ENCODE assay signal across 17 mouse cellular contexts in the genomic region with DNA sequence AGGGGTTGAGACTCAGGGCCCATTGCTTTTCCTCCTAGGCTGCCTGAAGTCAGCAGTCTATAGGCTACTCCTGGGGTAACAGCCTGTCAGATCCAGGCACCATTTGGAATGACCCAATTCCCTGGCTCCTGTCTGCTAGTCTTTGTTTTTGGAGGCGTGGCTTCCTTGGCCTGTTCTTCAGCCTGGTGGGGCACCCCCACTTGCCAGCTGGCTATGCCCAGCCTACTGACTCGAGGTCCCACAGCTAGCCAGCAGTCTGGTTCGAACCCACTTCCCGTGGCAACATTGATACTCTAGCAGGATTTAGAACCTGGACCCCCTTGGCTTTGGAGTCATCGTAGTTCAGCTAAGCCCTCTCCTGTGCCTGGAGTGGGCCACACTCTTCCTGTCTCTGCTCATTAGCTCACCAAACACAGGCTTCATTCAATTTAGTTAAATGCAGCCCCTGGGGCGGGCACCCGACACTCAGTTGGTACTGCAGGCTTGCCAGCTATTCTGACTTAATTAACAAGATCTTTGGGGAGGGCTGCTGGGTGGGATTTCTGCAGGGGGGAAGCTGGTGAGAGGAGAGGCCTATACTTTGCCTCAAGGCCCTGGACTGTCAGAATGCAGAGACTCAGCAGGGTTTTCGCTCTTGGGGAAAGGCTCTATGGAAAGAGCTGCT.
DNase-seq lines count a peak whose midpoint lies in the region; ATAC-seq and TF ChIP-seq lines count a peak whose summit lies in the region.
"Had no signal": no experiment of that assay in that cellular context is flagged by ENCODE, and none has a peak within 500 bp of the region (broad histone marks: within the 10 kb centered on the region; RNA-seq: fewer than 3 reads in every experiment).

No protein-coding gene starts in this region.

- no peak overlapping the region for H3K4me2 ChIP-seq in neural tube, embryonic 13.5 days
- H3K4me2 ChIP-seq in forebrain, embryonic 14.5 days (ENCODE audit: low read length), result no peak overlapping the region
- no peak overlapping the region for H3K4me2 ChIP-seq in stomach, postnatal 0 days (replicated peaks; ENCODE audit: low read depth)
- H3K4me2 ChIP-seq: heart, embryonic 13.5 days; lung, embryonic 14.5 days had no signal

- H3K27ac ChIP-seq in neural tube, embryonic 13.5 days (replicated peaks), result no peak overlapping the region; the same call in 1 of the 2 replicates
- no peak overlapping the region for H3K27ac ChIP-seq in cerebellum, adult 2 months (ENCODE audit: insufficient read depth, low read length)
- no peak overlapping the region for H3K27ac ChIP-seq in forebrain, embryonic 14.5 days (ENCODE audit: low read depth, low read length)
- H3K27ac ChIP-seq in stomach, postnatal 0 days (replicated peaks), result no peak overlapping the region
- H3K27ac ChIP-seq: heart, embryonic 13.5 days had no signal

- no peak for TF ChIP-seq EP300 in stomach, postnatal 0 days (optimal IDR thresholded peaks at IDR 0.05)

- DNase-seq in neural tube, embryonic 10.5 days (ENCODE audit: extremely low spot score, low spot score), result no peak
- DNase-seq in cerebellum, adult 2 months, result peak; percentile 67 to 85
- peak; percentile 86 for DNase-seq in forebrain, embryonic 14.5 days (ENCODE audit: low spot score)
- DNase-seq in stomach, postnatal 0 days (ENCODE audit: low spot score), result no peak
- no peak for DNase-seq in gastrocnemius, adult 8-10 months (ENCODE audit: low spot score in 2 of 2)
- no peak for DNase-seq in ovary, postnatal 10 days (ENCODE audit: low spot score)
- DNase-seq: adrenal gland, adult 2 months; gastrocnemius, postnatal 14 days; kidney, adult 11 months; kidney, postnatal 36 days; liver; lung, embryonic 14.5 days; right cerebral cortex, postnatal 4 days; thymus, postnatal 25 days had no signal

- whole genome bisulfite sequencing in neural tube, embryonic 13.5 days, result 62% methylated on average over 8 of the region's 8 CpGs
- WGBS in cerebellum, adult 2 months, result 38% methylated on average over 8 of the region's 8 CpGs
- WGBS in forebrain, embryonic 14.5 days, result 16% methylated on average over 8 of the region's 8 CpGs
- WGBS in stomach, postnatal 0 days, result 78% methylated on average over 8 of the region's 8 CpGs

- H3K36me3 ChIP-seq in neural tube, embryonic 13.5 days, result no peaks in the 10 kb centered on the region
- H3K36me3 ChIP-seq in forebrain, embryonic 14.5 days (ENCODE audit: control insufficient read depth, insufficient read depth, low read length), result no peaks in the 10 kb centered on the region
- no peaks in the 10 kb centered on the region for H3K36me3 ChIP-seq in stomach, postnatal 0 days (ENCODE audit: control insufficient read depth, insufficient read depth, low read length)
- H3K36me3 ChIP-seq: heart, embryonic 13.5 days had no signal

- H3K9ac ChIP-seq in neural tube, embryonic 13.5 days, result no peak overlapping the region
- H3K9ac ChIP-seq in forebrain, embryonic 14.5 days (ENCODE audit: low read length), result no peak overlapping the region
- no peak overlapping the region for H3K9ac ChIP-seq in stomach, postnatal 0 days (ENCODE audit: low read length)
- H3K9ac ChIP-seq: heart, embryonic 13.5 days; lung, embryonic 14.5 days had no signal

- peaks cover 28% of the 10 kb centered on the region for H3K4me1 ChIP-seq in neural tube, embryonic 13.5 days (replicated peaks)
- H3K4me1 ChIP-seq in cerebellum, adult 2 months (ENCODE audit: control insufficient read depth, insufficient read depth, low read length), result peaks cover 42% of the 10 kb centered on the region
- H3K4me1 ChIP-seq in forebrain, embryonic 14.5 days (ENCODE audit: control insufficient read depth, insufficient read depth, low read length), result peaks cover 10% of the 10 kb centered on the region; the same call in 1 of the 2 replicates
- no peaks in the 10 kb centered on the region for H3K4me1 ChIP-seq in stomach, postnatal 0 days (replicated peaks; ENCODE audit: control insufficient read depth, insufficient read depth)

- TF ChIP-seq CTCF in cerebellum, adult 2 months (IDR thresholded peaks at IDR 0.05; ENCODE audit: borderline replicate concordance, insufficient read depth, low read depth, low read length), result no peak
- no peak for TF ChIP-seq CTCF in stomach, postnatal 0 days (IDR thresholded peaks at IDR 0.05; ENCODE audit: low read depth)

- TF ChIP-seq POLR2A in cerebellum, adult 2 months (IDR thresholded peaks at IDR 0.05; ENCODE audit: borderline replicate concordance, insufficient read depth, low read length), result no peak

- ATAC-seq in neural tube, embryonic 13.5 days (ENCODE audit: low read depth), result peak; percentile 42; the same call in 1 of the 2 replicates
- peak; percentile 84 for ATAC-seq in forebrain, embryonic 14.5 days
- no peak for ATAC-seq in stomach, postnatal 0 days (ENCODE audit: low FRiP score, low TSS enrichment)

- H3K27me3 ChIP-seq in neural tube, embryonic 13.5 days, result no peaks in the 10 kb centered on the region
- H3K27me3 ChIP-seq in cerebellum, adult 2 months (ENCODE audit: control insufficient read depth, insufficient read depth, low read length), result no peaks in the 10 kb centered on the region
- H3K27me3 ChIP-seq in forebrain, embryonic 14.5 days (replicated peaks; ENCODE audit: control insufficient read depth, insufficient read depth, low read length), result no peaks in the 10 kb centered on the region
- H3K27me3 ChIP-seq in stomach, postnatal 0 days (ENCODE audit: control insufficient read depth, insufficient read depth, low read length), result no peaks in the 10 kb centered on the region

- no peaks in the 10 kb centered on the region for H3K9me3 ChIP-seq in neural tube, embryonic 13.5 days
- H3K9me3 ChIP-seq in forebrain, embryonic 14.5 days (replicated peaks; ENCODE audit: control insufficient read depth, low read length), result no peaks in the 10 kb centered on the region
- no peaks in the 10 kb centered on the region for H3K9me3 ChIP-seq in stomach, postnatal 0 days (ENCODE audit: control insufficient read depth, low read length)
- H3K9me3 ChIP-seq: heart, embryonic 13.5 days had no signal

- no peak overlapping the region for H3K4me3 ChIP-seq in neural tube, embryonic 13.5 days
- H3K4me3 ChIP-seq in cerebellum, adult 2 months (replicated peaks; ENCODE audit: insufficient read depth, low read depth, low read length), result no peak overlapping the region
- H3K4me3 ChIP-seq in forebrain, embryonic 14.5 days (ENCODE audit: low read depth, low read length), result no peak overlapping the region
- no peak overlapping the region for H3K4me3 ChIP-seq in stomach, postnatal 0 days (ENCODE audit: low read depth, low read length)
- H3K4me3 ChIP-seq: heart, embryonic 13.5 days; myocyte had no signal

Comparison
In these comparisons a context has a peak if more than half of its experiments do, and no peak if none do; other contexts are left out.
1. DNase-seq: peak in cerebellum, adult 2 months (2 of 2) and forebrain, embryonic 14.5 days (single experiment); none in neural tube, embryonic 10.5 days (single experiment), stomach, postnatal 0 days (single experiment), gastrocnemius, adult 8-10 months (0 of 2) and ovary, postnatal 10 days (single experiment).